Mouse (Mus musculus) stomach, postnatal 0 days (tissue): ENCODE data around the gene Il17re. TPM values are rescaled to one million over a fixed set of nuclear protein-coding genes. Genes with fewer than 3 reads are reported as not detected.

Experiments
- ATAC-seq: fragments of 200-750 bp; cut with Nextera tagmentation; 2 replicates; pipeline ENCODE4 v1.8.0; 2017; ENCODE audit not compliant: low FRiP score, low TSS enrichment
- DNase-seq: peaks from one replicate; pipeline ENCODE4 v3.0.0-alpha.2; 2016; ENCODE audit warnings: low spot score
- H3K27ac ChIP-seq: fragments of 300-500 bp; sonication (generic); replicated peaks from 2 replicates; pipeline ENCODE4 v1.5.1; 2014; ENCODE audit warnings: mild to moderate bottlenecking, control low read depth
- H3K27me3 ChIP-seq: fragments of 300-500 bp; sonication (generic); 2 replicates; pipeline ENCODE4 v1.6.1; 2014; ENCODE audit warnings: low read length; ENCODE audit not compliant: control insufficient read depth, insufficient read depth
- H3K36me3 ChIP-seq: fragments of 300-500 bp; sonication (generic); 2 replicates; pipeline ENCODE4 v1.6.1; 2014; ENCODE audit warnings: low read length, mixed read lengths; ENCODE audit not compliant: control insufficient read depth, insufficient read depth
- H3K4me1 ChIP-seq: fragments of 300-500 bp; sonication (generic); replicated peaks from 2 replicates; pipeline ENCODE4 v1.6.1; 2014; ENCODE audit warnings: antibody characterized with exemption; ENCODE audit not compliant: control insufficient read depth, insufficient read depth
- H3K4me2 ChIP-seq: fragments of 300-500 bp; sonication (generic); replicated peaks from 2 replicates; pipeline ENCODE4 v1.6.1; 2014; ENCODE audit warnings: low read depth, mild to moderate bottlenecking, control low read depth, moderate library complexity
- H3K4me3 ChIP-seq: fragments of 300-500 bp; sonication (generic); 2 replicates; pipeline ENCODE4 v1.5.1; 2014; ENCODE audit warnings: low read depth, low read length, control low read depth
- H3K9ac ChIP-seq: fragments of 300-500 bp; sonication (generic); 2 replicates; pipeline ENCODE4 v1.6.1; 2014; ENCODE audit warnings: mild to moderate bottlenecking, low read length, control low read depth, mixed read lengths
- H3K9me3 ChIP-seq: fragments of 300-500 bp; sonication (generic); 2 replicates; pipeline ENCODE4 v1.6.1; 2016; ENCODE audit warnings: low read length; ENCODE audit not compliant: control insufficient read depth
- CTCF ChIP-seq: IDR thresholded peaks from 2 replicates; pipeline ENCODE4 v1.5.1; 2016; ENCODE audit warnings: antibody characterized with exemption, low read depth, mild to moderate bottlenecking, moderate library complexity
- EP300 ChIP-seq: optimal IDR thresholded peaks from 2 replicates; pipeline ENCODE3; 2016; ENCODE audit warnings: antibody characterized with exemption
- WGBS: fragments of 180-500 bp; shearing (Covaris S2); extraction: QIAGEN DNeasy Blood & Tissue Kit; methylation state at CpG from one replicate; pipeline ENCODE4 v1.1.7; 2014; 5-methylcytosine and 5-hydroxymethylcytosine counted together
- polyA plus RNA-seq: library from polyadenylated mRNA; unstranded; fragments of >200 nt; fragmentation: Nextera tagmentation; extraction: Ambion mirVana; gene quantifications from 2 replicates; pipeline ENCODE4 v1.2.1, GENCODE M21; 2015

Il17re gene
- polyA plus RNA-seq, 1 experiment from 2014 or later = 25.5 TPM

- no peaks in the 10 kb centered on the region for H3K9me3 ChIP-seq
- H3K27ac ChIP-seq = no peak overlapping the region
- no peak overlapping the region for H3K9ac ChIP-seq
- ATAC-seq (no peak), DNase-seq (no peak)
- TF ChIP-seq EP300 (no peak), CTCF (no peak)
- H3K4me2 ChIP-seq = no peak overlapping the region
- H3K4me1 ChIP-seq = 0 out of 2 replicates have a peak, but pooled peaks cover 3% of the 10 kb centered on the region
- no peaks in the 10 kb centered on the region for H3K36me3 ChIP-seq
- H3K4me3 ChIP-seq = no peak overlapping the region
- H3K27me3 ChIP-seq = no peaks in the 10 kb centered on the region
- WGBS = 73% methylated on average over 3 of the region's 3 CpGs
These were observed 17.6 kb upstream of the Il17re start for GRCm38 (mm10) chr6:113440686-113441085.

GRCm38 (mm10) chr6:113441147-113441680, 17.1 kb upstream of the Il17re start:
- peak; percentile 89 for DNase-seq
- Histone ChIP-seq H3K9ac (no peak overlapping the region), H3K4me1 (0 out of 2 replicates have a peak, but pooled peaks cover 3% of the 10 kb centered on the region), H3K4me2 (no peak overlapping the region), H3K36me3 (no peaks in the 10 kb centered on the region), H3K4me3 (no peak overlapping the region), H3K27me3 (no peaks in the 10 kb centered on the region), H3K9me3 (no peaks in the 10 kb centered on the region), H3K27ac (no peak overlapping the region)
- WGBS = 56% methylated on average over 7 of the region's 7 CpGs
- TF ChIP-seq EP300 (no peak), CTCF (peak; percentile 94)
- peak; percentile 38 for ATAC-seq

GRCm38 (mm10) chr6:113442087-113442441, 16.2 kb upstream of the Il17re start:
- Histone ChIP-seq H3K27me3 (no peaks in the 10 kb centered on the region), H3K36me3 (no peaks in the 10 kb centered on the region), H3K9me3 (no peaks in the 10 kb centered on the region), H3K4me2 (peak overlapping the region; percentile 94), H3K4me1 (0 out of 2 replicates have a peak, but pooled peaks cover 3% of the 10 kb centered on the region), H3K27ac (0 out of 2 replicates have a peak overlapping the region, but pooled peaks have one; percentile 36), H3K9ac (peak overlapping the region; percentile 96), H3K4me3 (peak overlapping the region; percentile 88)
- DNase-seq (no peak), ATAC-seq (no peak)
- no peak for TF ChIP-seq EP300
- TF ChIP-seq CTCF = no peak
- WGBS = 41% methylated on average over 9 of the region's 9 CpGs

- DNase-seq (peak; percentile 94), ATAC-seq (peak; percentile 78)
- peak within 1 kb of the TSS; percentile 94 for H3K4me2 ChIP-seq
- 0 out of 2 replicates have a peak, but pooled peaks cover 3% of the 10 kb centered on the region for H3K4me1 ChIP-seq
- peak within 1 kb of the TSS; percentile 96 for H3K9ac ChIP-seq
- no peaks in the 10 kb centered on the region for H3K9me3 ChIP-seq
- no peaks in the 10 kb centered on the region for H3K36me3 ChIP-seq
- TF ChIP-seq EP300 = no peak
- TF ChIP-seq CTCF = no peak
- H3K27ac ChIP-seq = peak within 1 kb of the TSS; percentile 87
- peak within 1 kb of the TSS; percentile 88 for H3K4me3 ChIP-seq
- under 1% methylated on average over 45 of the region's 45 CpGs for WGBS
- H3K27me3 ChIP-seq = no peaks in the 10 kb centered on the region
These were observed 15.7 kb upstream of the Il17re start, which contains the start of gene Jagn1 for GRCm38 (mm10) chr6:113442442-113443090. Gene Jagn1 (plus strand): TSS chr6:113442569.

GRCm38 (mm10) chr6:113443091-113443490, 15.2 kb upstream of the Il17re start:
- Histone ChIP-seq H3K27me3 (no peaks in the 10 kb centered on the region), H3K9me3 (no peaks in the 10 kb centered on the region), H3K4me3 (peak overlapping the region; percentile 88), H3K36me3 (no peaks in the 10 kb centered on the region), H3K9ac (peak overlapping the region; percentile 96), H3K4me2 (peak overlapping the region; percentile 94), H3K27ac (peak overlapping the region; percentile 87), H3K4me1 (0 out of 2 replicates have a peak, but pooled peaks cover 3% of the 10 kb centered on the region)
- TF ChIP-seq EP300 = no peak
- TF ChIP-seq CTCF = peak; percentile 57
- DNase-seq (peak; percentile 20), ATAC-seq (no peak)
- WGBS = 42% methylated on average over 12 of the region's 12 CpGs
